Mouse (Mus musculus) spleen, adult 2 months (tissue): Measurements from ENCODE around the gene Myo6.

Source experiments
- CTCF ChIP-seq: fragments of 200-500 bp; IDR thresholded peaks from 2 replicates; pipeline ENCODE4 v1.5.1; 2011; ENCODE audit warnings: mild to moderate bottlenecking, inconsistent platforms; ENCODE audit not compliant: insufficient read depth, insufficient read length, insufficient replicate concordance; ENCODE audit errors: extremely low read depth
- POLR2A ChIP-seq: fragments of 200-500 bp; IDR thresholded peaks from 2 replicates; pipeline ENCODE4 v1.6.1; 2011; ENCODE audit warnings: low read depth, low read length, inconsistent platforms

DNA sequence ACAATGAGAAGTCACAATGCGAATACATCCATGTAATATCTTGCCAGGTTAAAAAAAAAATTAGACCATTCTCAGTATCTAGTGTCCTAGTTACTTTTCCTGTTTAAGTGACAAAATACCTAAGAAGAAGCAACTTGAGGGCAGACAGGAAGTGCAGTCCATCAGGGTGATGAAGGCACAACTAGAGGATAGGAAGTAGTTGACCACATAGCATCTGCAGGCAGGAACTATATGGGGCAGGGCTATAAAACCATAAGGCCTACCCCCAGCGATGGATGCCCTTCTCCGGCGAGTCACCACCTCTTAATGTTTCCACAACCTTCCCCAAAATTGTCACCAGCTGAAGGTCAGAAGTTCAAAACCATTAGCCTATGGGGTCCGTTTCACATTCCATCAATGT is 8.1 kb upstream of the Myo6 start:
- TF ChIP-seq CTCF: no peak
- no peak for TF ChIP-seq POLR2A
